Mouse (Mus musculus) T-helper 2 cell (primary cell): ENCODE results near the gene Gm9936.
"Not testable (repeated sequence)": the region's sequence is repeated elsewhere in the genome, so short reads cannot be mapped to it uniquely, and the experiment has no call there.

Experiments used
- in situ Hi-C: fragments of 300-600 bp; cut with MboI, MseI; formaldehyde crosslinking; loops from one replicate; pipeline ENCODE4 v1.15.1; 2025; ENCODE audit warnings: high pct_unique_total_duplicates

Gm9936 gene

GRCm38 (mm10) chr5:114858582-114858981 is at the start of gene Gm9936:
Gm9936 (minus strand) TSS chr5:114858682.
- in situ Hi-C loops, result loop anchor here (10.0 kb wide), 1 partner anchor 1514 kb away; no protein-coding TSS in a partner anchor

GRCm38 (mm10) chr5:114902413-114902812 is 43.9 kb upstream of the Gm9936 start:
- in situ Hi-C loops, result no loop called here

GRCm38 (mm10) chr5:114898857-114899256 is 40.4 kb upstream of the Gm9936 start:
- in situ Hi-C loops, result no loop called here

DNA sequence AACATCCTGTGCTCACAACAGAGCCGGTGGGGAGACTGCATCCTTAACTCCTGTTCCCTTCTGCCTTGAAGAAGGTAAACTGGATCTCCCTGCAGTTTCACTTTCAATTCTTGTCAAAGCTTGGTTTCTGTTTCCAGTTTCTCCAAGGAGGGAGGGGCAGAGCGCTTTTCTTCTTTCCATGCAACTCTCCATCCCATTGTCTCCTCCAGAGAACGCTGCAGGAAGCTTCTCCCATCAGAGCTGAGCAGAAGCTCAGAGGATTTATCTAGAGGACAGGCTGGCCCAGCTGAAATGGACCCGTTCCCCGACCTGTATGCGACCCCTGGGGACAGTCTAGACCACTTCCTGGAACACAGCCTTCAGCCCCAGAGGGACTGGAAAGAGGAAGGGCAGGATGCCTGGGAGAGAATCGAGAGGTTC is 38.9 kb upstream of the Gm9936 start:
- in situ Hi-C loops, result no loop called here

DNA sequence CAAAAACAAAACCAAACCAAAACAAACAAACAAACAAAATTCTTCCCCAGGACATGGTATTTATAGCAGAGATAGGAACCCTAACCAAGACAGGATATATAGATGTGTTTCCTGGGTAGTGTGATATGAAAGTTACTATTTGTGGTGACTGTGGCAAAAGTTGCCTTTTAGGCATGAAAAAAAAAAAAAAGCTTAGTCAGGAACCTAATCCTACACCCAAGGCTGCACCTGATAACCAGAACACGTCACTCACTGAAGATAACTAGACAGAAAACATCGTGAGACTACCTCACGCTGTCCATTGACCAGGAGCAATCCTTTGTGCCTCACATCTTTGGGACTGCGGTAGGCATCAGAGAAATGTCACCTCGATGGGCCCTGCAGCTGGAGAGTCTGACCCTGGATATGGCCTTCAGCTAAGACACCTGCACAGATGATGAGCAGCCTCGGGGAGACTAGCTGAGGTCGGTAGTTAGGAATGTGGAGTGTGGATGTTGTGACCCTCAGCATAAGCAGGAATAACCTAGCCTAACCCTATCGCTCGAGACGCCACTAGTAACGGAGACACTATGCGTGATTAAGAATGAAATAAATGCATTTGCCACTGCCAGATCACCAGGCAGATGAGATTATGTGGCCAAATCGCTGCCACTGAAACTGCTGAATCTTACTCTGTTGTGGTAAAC is 38.3 kb upstream of the Gm9936 start, which contains the start of gene Oasl2:
TSS of gene Oasl2 (plus strand) at position 249 of the 686 bp plus-strand sequence.
- in situ Hi-C loops, result no loop called here

- in situ Hi-C loops, result no loop called here
Measured at GRCm38 (mm10) chr5:114895542-114895941, 37.1 kb upstream of the Gm9936 start.

GRCm38 (mm10) chr5:114888995-114889394 is 30.5 kb upstream of the Gm9936 start:
- in situ Hi-C loops, result no loop called here

DNA sequence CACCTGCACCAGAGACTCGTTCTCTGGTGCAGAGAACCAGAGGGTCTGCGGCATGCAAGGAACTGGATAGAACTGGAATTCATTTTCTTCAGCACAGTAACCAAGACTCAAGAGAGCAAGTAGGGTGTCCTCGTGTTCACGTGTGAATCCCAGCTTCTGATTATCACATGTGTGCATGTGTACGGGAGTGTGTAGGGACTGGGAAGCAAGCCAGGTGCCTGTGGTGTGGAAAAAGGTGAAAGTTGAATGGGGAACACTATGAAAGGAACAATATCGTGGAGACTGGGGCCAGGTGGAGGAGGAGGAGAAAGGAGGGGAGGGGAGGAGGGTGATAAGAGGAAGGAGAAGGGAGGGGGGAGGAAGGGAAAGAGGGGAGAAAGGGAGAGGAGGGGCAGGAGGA is 28.3 kb upstream of the Gm9936 start:
- in situ Hi-C loops, result no loop called here

GRCm38 (mm10) chr5:114883022-114883421 is 24.5 kb upstream of the Gm9936 start:
- in situ Hi-C loops, result no loop called here

DNA sequence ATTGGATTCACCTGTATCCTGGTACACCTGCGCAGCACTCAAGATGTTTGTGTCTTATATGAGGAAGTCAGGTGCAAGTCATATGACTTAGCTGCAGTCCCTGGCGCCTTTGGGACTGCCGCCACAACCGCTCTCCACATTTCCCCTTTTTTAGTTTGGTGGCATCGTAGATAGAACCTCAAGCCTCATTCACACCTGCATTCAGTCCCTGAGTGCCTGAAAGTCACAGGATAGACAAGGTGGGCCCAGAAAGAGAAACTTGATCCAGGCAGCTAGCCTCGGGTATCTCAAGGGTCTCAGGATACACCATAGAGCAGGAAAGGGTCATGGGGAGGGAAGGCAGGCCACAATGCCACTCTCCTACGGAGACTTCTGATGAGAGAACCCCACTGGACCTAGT is 23.8 kb upstream of the Gm9936 start:
- in situ Hi-C loops, result not testable (repeated sequence)

DNA sequence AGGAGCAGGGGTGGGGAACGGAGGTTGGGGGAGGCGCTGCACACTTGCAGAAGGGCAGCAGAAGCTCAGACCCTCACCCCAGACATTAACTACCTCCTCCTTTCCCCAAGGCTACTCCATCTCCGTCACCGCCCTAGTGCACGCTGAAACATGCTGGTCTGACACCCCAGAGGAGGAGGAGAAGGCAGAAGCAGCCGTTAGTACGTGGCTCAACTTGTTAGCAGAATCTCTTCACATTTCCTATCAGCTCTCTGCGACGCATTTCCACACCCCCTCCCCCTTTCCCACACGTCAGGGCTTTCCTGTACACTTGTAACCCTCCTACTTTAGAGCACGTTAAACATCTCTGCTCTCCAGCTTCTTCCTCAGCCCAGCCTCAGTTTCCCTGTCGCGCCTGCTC is 20.9 kb upstream of the Gm9936 start:
- in situ Hi-C loops, result no loop called here

- in situ Hi-C loops, result no loop called here
Measured at GRCm38 (mm10) chr5:114877487-114877886, 19.0 kb upstream of the Gm9936 start.

GRCm38 (mm10) chr5:114876331-114876730 is 17.8 kb upstream of the Gm9936 start:
- in situ Hi-C loops, result no loop called here

GRCm38 (mm10) chr5:114875858-114876257 is 17.4 kb upstream of the Gm9936 start:
- in situ Hi-C loops, result no loop called here

GRCm38 (mm10) chr5:114865279-114865678 is 6.8 kb upstream of the Gm9936 start:
- in situ Hi-C loops, result no loop called here

GRCm38 (mm10) chr5:114864813-114865212 is 6.3 kb upstream of the Gm9936 start:
- in situ Hi-C loops, result no loop called here

GRCm38 (mm10) chr5:114861730-114862129 is 3.2 kb upstream of the Gm9936 start:
- in situ Hi-C loops, result no loop called here

DNA sequence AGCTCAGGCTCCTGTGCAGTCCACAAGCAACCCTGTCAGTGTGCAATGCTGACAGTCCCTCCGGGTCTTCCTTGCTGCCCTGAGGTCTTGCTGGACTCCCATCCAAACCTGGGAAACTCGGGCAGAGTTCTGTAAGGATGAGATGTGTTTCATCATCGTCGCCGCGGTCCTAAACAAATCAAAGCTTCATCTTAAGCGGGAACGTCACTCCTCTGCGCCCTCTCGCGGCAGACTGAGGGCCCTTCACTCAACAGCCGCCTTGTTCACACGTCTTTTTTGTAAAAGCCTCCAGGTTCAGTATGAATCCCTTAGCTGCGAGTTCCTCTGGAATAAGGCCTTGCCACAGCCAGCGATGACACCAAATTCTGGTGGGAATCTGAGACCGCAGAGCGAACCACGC is 771 bp upstream of the Gm9936 start:
- in situ Hi-C loops, result loop anchor here (10.0 kb wide), 1 partner anchor 1514 kb away; no protein-coding TSS in a partner anchor

- in situ Hi-C loops, result loop anchor here (10.0 kb wide), 1 partner anchor 1509 kb away; no protein-coding TSS in a partner anchor
Measured at GRCm38 (mm10) chr5:114853364-114853763, 5.1 kb downstream of the Gm9936 start, which contains the start of gene 4930519G04Rik. 4930519G04Rik (plus strand) TSS chr5:114853664.

DNA sequence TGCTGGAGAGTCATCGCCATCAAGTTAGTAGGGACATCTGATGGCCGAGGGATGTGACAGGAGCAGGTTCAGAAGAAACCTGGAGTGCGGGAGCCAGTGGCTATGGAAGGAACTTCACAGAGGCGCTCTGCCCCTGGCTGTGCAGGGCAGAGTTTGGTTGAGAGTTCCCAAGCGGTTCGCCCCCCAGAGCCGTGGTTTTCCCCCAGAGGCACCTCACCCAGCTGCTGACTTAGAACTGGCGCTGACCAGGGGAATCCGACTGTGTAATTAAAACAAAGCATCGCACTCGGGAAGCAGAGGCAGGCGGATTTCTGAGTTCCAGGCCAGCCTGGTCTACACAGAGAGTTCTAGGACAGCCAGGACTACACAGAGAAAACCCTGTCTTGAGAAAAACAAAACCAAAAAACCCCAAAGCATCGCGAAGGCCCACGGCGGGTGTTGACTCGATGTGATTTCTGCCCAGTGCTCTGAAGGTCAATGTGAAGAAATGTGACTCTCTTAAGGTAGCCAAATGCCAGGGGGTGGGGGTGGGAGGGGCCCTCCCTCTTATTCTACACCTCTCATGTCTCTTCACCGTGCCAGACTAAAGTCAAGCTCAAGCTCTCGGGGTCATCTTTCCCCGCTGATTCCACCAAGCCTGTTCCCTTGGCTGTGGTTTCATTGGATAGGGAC is 6.8 kb downstream of the Gm9936 start:
- in situ Hi-C loops, result loop anchor here (10.0 kb wide), 1 partner anchor 1507 kb away; no protein-coding TSS in a partner anchor

DNA sequence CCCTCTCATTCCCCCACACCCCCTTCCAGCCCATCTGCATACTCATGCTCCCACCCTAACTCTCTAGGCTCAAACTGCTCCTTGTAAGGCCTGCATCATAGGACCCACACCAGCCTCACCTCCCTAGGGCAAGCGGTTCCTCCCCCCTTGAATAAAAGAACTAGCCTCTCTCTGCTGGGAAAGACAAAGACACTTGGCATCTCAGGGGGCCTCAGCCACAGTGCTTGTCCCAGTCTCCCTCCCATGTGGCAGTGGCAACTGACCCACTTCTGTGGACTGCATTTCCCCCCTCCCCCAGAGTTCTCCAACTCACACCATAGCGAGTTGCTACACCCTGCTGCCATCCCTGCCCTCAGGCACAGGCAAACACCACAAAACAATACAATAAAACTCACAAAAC is 14.1 kb downstream of the Gm9936 start:
- in situ Hi-C loops, result loop anchor here (10.0 kb wide), 1 partner anchor 260 kb away; no protein-coding TSS in a partner anchor

DNA sequence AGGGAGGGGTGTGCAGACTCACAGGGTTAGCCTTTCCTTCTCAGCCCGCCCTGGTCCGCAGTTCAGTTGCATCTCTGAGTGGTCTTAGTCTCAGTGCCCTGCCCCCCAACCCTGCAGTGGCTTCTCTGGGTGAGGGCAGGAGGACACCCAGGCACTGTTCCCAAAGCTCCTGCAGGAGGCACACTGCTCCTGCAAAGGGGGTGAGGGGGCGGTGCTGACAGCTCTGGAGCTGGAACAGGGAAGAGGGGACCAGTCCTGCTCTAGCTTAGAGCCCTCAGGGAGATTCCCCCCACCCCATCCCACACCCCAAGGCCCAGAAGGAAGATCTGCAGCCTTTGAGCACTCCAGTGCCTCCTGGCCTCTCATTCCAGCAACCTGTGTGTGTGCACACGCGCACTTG is 15.8 kb downstream of the Gm9936 start:
- in situ Hi-C loops, result loop anchor here (10.0 kb wide), 1 partner anchor 262 kb away; no protein-coding TSS in a partner anchor

GRCm38 (mm10) chr5:114842155-114842554 is 16.3 kb downstream of the Gm9936 start:
- in situ Hi-C loops, result loop anchor here (10.0 kb wide), 1 partner anchor 263 kb away; no protein-coding TSS in a partner anchor
